Mouse (Mus musculus) 416B (cell line): ENCODE results near the gene Kcnj5.

Experiments used
- DNase-seq: peaks from one replicate; pipeline ENCODE4 v3.0.0; 2011; ENCODE audit warnings: low read depth

The Kcnj5 gene

DNA sequence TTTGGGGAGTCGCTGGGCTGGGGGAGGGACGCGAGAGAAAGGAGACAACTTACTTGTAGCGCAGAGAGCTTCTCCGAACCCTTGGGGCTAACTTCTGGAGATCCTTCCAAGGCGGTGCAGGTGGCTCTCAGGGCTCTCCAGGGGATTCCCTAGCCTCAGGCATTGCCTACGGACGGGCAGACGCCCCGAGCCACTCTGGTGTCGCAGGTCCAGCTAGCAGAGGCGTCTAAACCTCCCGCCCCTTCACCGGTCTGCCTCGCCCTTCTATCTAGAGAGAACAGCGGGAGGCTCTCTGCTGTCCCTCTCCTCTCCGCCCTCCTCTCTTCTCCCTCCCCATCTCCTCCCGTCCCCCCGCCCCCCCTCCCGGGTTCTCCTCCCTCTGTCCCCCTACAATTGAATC is at the start of gene Kcnj5:
Gene Kcnj5, minus strand, starts transcription at position 300 of the 400 bp plus-strand sequence.
- no peak for DNase-seq

DNA sequence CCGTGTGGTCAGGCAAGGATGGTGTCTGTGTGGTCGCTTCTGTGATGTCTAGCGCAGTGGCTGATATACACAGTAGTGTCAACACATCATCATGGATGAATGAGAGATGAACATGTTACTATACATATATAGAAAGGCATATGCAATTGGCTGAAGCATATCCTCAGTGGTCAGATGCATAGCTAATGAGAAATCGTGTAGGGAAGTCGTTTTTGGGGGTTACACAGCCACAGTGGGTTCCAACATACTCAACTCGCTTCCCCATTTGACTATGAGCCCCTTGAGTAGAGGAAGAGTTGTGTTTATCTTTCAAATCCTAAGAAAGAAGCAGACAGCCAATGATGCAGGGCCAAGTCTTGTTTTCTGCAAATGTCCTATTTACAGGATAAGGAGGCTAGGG is 48.6 kb upstream of the Kcnj5 start:
- DNase-seq, result no peak

DNA sequence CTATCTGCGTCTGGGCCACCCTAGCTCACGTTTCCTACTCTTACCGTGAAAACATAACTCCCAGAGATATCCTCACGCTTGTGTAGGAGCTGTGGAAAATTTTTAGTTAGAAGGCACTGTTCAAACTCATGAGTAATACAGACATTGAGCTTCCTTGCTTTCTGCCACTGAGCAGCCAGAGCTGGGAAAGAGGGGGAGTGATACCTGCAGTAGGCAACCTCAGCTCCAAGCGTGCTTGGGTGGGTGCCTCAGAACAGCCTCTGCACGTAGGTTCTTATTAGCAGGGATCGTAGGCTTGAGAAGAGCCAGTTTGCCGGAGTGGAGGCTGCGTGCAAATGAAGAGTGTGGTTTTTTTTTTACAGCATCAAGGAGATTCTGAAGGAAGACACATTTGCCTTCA is 47.6 kb upstream of the Kcnj5 start:
- no peak for DNase-seq

DNA sequence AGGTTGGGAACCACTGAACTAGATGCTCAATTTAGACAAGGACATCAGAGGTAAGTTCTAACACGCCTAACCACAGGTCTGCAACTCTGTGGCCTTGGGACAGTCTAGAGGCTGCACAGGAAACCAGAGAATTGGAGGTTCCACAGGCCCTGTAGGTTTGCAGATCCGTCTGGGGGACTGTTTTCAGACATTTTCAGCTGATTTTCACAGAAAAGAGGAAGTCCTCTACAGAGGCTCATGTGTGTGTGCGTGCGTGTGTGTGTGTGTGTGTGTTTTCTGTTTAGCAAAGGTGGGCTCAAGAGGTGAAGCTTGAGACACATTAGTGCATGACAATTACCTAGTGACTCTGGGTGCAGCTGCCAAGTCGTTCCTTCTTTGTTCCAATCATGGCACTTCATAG is 46.9 kb upstream of the Kcnj5 start:
- DNase-seq, result peak; percentile 80

- DNase-seq, result peak; percentile 71
These were observed 44.0 kb upstream of the Kcnj5 start for GRCm38 (mm10) chr9:32388120-32388519.

- DNase-seq, result no peak
These were observed 40.8 kb upstream of the Kcnj5 start for GRCm38 (mm10) chr9:32384906-32385305.

DNA sequence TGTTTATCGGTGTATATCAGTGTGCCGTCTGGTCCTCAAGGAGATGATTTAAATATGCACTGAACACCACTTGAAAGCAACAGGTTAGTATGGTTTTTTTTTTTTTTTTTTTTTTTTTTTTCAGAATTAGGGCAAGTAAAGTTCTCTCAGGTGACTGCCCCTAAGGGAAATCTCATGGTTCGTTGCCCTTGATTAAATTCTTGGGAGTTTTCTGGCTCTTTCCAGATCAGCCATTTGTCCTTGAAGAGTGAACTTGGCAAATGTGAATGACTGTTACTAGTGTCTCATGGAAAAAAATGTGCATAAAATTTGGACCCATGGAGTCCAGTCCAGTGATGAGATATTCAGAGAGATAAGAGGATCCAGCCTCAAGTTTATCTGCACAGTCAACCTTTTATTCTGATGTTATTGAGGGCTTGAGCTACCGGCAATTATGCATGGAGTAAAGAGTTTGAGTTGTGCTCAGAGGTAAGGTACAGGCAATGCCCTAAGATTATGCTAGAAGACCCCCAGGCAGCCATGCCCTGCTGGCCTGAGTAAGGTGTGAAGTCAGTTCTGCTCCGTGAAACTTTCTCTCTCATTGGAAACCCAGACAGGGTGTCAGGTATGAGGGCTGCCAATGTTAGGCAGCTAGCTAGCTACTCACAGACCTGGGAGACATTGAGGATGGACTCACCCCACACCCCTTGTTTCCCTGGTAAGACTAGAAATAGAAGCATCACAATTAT is 32.9 kb upstream of the Kcnj5 start:
- DNase-seq, result no peak

GRCm38 (mm10) chr9:32376031-32376430 is 31.9 kb upstream of the Kcnj5 start:
- DNase-seq, result no peak

DNA sequence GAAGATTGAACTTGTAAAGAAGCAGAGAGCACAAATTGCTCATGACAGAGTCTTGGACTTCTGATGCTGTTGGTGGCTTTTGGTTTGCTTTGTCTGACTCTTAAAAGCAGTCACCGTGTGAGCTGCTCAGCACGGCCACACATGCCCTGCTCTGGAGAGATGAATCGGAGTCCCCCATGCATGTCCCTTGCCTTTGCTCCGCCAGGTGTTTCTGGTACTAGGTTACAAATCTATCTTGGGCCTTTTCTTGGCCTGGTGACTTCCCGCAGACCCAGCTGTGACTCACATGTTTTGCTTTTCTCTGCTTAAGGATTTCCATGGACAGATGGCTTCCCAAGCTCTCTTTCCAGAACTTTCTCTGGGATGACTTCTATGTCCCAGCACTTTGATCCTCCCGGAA is 29.5 kb upstream of the Kcnj5 start:
- DNase-seq, result no peak

DNA sequence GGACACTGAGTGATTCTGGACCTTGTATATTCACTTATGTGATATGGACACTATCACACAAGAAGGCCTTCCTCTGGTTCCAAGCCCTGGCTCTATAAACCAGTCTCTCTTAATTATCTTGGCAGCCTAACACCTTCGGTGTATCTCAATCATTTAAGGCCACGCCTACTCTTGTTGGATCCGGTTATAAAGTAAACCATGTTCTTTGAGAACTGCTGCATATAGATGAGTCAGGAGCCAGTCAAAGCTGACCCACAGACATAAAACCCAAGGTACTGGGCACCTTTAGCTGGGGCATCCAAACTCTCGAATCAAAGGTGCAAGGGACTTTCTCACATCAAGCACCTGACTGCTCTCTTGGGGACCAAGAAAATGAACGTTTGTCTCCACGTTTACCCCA is 28.1 kb upstream of the Kcnj5 start, which contains the start of gene Kcnj1:
Gene Kcnj1, plus strand, starts transcription at position 292 of the 400 bp plus-strand sequence.
- no peak for DNase-seq

DNA sequence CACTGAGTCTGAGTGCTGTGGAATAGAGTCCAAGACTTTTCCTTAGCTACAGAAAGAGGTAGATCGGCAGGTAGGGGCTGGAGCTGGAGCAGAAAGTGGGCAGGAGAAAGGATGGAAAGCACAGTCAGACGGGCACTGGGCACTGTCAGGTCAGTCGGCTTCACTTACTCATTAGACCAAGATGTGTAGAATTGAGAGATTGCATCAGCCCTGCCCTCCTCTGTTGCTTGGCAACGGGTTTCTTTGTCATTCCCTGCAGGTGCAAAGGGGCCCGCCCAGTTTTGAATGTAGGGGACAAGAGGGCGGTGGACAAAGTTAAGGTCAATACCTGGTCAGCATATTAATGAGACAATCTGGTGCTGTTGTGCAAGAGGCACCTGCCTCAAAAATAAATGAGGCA is 25.2 kb upstream of the Kcnj5 start:
- no peak for DNase-seq

DNA sequence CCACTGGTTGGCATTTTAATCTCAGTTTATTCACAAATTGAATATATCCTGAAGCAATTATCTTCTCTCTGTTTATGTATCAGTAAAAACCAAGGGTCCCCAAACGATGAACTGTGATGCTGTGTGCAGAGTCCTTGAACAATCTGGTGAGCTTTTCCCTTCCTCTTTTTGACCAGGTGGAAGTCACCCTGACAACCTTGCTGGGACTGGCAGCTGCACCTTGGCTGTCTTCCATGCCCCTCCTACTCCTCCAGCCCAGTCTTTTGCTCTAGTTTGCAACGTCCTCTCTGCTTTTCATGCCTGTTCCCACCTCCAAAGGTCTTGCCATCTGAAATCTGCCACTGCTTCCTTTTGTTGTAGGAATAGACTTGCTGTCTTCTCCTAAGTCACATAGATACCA is 24.7 kb upstream of the Kcnj5 start:
- DNase-seq, result no peak

DNA sequence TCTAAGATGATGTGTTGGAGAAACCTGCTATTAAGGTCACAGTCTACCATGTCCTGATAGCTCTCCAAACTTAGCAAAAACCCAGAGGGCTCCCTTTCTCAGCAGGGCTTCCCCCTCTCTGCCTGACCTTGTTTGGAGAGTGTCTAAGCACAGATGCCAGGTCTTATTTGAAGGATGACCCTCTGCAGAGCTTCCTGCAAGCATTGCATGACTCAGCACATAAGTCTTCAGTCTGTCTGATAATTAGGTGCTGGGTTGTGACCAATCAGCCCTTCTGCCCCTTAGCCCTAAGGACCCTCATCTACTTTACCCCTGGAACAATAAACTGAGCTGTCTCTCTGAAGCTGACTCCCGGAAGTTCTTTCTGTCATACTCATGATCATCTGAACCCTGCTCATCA is 16.6 kb upstream of the Kcnj5 start:
- no peak for DNase-seq

GRCm38 (mm10) chr9:32350332-32350731 is 6.2 kb upstream of the Kcnj5 start:
- DNase-seq, result peak; percentile 80

DNA sequence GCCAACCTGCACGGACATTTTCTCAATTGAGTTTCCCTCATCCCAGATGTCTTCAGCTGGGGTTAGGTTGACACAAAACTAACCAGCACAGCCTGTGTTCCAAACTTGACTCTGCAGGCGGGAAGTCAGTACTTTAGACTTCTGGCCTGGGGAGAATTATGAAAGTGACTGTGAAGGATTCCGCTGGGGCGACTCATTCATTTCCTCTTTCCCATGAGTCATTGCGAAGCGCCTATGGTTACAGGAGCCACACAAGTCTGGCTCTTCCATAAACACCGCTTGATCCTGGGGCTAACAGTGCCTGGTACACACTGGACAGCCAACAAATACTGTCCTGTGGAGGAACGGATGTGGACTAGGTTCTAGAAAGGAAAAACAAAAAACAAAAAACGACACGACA is 5.2 kb upstream of the Kcnj5 start:
- peak; percentile 76 for DNase-seq

GRCm38 (mm10) chr9:32348096-32348495 is 3.9 kb upstream of the Kcnj5 start:
- DNase-seq, result no peak

DNA sequence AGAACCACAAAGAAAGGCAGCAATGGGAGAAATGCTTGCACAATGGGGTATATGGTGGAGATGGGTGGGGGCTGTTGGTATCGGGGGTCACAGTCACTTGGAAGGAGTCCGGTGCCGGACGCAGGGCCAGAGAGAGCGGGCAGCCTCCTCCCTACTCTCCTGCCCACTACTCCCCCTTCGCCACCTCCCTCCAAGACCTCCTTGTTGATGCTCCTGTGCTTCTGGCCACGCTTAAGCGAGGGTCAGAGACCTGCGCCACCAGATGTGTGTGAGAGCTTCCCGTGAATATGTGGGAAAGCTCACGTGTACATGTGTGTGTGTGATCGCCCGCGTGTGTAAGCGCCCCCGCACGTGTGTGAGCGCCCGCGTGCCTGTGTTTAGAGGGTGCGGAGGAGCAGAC is 339 bp upstream of the Kcnj5 start:
- no peak for DNase-seq

DNA sequence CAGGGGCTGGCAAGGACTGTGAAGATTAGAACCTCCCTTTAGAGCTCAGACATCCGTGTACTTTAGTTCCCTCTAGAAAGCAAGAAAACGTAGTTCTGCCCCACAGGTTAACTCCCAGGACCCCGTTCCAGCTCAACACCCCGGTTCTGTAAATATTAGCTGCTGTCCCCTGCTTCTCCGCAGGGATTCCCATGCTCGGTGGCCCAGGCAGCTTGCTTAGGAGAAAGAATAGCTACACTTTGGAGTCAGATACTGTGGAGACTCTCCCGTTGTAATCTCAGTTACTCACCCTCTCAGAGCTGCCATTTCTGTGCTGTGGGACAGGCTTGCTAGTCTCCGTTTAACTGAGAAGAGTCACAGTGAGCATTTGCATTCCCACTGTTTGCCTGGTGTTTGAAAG is 1.2 kb downstream of the Kcnj5 start:
- DNase-seq, result no peak

GRCm38 (mm10) chr9:32340831-32341230 is 3.3 kb downstream of the Kcnj5 start:
- DNase-seq, result no peak

DNA sequence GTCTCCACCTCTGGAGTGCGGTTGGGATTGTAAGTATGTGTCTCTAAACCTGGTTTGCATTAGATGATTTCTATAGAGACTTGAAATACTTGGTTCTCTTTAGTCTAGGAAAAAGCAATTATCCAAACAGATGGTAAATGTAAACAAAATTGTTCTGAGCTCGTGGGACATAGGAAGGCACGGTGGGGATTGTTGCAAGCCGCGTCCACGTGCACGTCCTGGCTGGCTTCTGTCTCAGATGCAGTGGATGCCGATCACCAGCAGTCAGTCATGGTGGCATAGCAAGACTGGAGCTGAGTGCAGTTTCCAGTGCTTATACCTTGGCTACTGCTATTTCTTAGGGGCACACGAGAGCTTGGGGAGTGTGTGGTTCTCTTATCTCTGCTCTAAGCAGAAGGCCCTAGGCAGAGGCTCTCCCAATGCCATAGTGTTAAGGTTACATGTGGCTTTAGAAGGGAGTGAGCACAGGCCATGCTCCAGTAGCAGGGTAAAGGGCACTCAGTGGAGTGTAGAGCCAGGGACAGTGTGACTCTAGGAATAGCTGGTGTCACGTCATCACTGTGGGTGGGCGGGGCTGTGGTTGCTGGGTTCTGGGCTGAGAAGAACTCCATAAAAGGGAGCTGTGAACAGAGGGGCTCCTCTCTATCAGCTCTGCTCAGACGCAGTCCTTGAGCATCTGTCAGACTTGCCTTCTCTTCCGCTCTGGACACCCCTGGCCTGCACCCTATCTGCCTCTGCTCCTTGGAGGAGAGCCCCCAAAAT is 8.6 kb downstream of the Kcnj5 start:
- DNase-seq, result no peak

- no peak for DNase-seq
These were observed 13.0 kb downstream of the Kcnj5 start for GRCm38 (mm10) chr9:32331162-32331561.

DNA sequence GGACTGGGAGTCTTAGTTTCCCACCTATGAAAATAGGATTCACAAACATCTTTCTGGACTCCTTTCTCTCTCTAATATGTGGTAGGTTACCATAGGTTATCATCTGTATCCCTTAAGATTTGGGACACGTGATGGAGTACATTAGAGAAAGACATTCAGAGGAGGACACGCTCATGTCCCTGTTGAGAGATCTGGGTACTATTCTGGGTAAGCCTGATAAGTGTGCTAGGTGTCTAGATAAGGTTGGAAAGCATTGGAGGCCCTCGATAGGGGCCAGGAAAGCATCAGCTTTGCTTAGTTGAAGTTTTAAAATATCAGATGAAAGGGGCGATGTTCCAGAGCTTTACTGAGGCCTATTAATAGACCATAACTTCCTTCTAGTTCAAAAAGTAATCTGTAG is 15.4 kb downstream of the Kcnj5 start:
- no peak for DNase-seq

- DNase-seq, result no peak
These were observed 20.5 kb downstream of the Kcnj5 start for GRCm38 (mm10) chr9:32323610-32324009.

- no peak for DNase-seq
These were observed 24.0 kb downstream of the Kcnj5 start for GRCm38 (mm10) chr9:32320167-32320566.
